Mouse (Mus musculus): ENCODE data around the gene Dydc2.

The Dydc2 gene

DNA sequence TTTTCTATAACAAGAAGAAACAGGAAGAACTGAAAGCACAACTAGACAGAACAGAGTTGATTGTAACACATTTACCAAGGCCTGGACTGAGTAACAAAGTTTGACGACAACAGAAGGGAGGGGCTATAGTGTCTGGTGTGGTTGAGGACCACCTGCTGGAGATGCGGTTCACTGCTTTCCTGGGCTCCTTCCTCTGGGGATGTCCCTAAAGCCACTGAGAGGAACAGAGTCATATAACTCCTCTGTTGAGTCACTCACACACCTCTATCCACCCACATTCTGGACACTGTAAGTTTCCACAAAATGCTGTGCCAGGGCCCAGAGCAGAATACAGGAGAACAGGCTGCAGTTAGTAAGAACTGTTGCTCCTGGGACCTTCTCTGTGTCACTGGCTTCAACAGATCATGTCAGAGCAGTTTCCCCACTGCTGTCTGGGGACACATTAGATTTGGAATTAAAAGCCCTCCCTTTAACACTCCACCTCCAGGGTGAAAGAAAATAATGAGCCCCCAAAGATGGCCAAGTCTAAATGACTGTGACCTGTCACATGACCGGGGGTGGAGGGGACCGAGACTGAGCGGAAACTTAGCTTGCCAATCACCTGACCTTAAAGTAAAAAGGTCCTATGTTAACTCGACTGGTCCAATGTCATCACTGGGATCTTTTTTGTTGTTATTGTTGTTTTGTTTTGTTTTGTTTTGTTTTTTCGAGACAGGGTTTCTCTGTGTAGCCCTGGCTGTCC, 68.9 kb downstream of the Dydc2 start:
- no peak for DNase-seq (ENCODE audit: low spot score)

Measured in ovary, postnatal 36 days (tissue).